Mouse (Mus musculus) cortical plate, adult 2 months (tissue): Measurements from ENCODE around the gene Igf2r.

Experiments used
- CTCF ChIP-seq: fragments of 200-500 bp; IDR thresholded peaks from 2 replicates; pipeline ENCODE4 v1.5.1; 2011; ENCODE audit warnings: mild to moderate bottlenecking, control low read depth, low read length; ENCODE audit not compliant: insufficient read depth; ENCODE audit errors: extremely low read depth
- POLR2A ChIP-seq: fragments of 200-500 bp; IDR thresholded peaks from 2 replicates; pipeline ENCODE4 v1.6.1; 2011; ENCODE audit warnings: mild to moderate bottlenecking, low read length, control low read depth; ENCODE audit not compliant: insufficient read depth; ENCODE audit errors: extremely low read depth

- TF ChIP-seq CTCF, result no peak
- no peak for TF ChIP-seq POLR2A
Measured at GRCm38 (mm10) chr17:12757990-12758389, 11.5 kb downstream of the Igf2r start.
